Mouse (Mus musculus) kidney, adult 2 months (tissue): ENCODE measurements at regions not wholly inside any gene's neighbourhood (a gene's known extent, or its start where the extent isn't known, plus 50 kb on each side); places are given as distances from the start of the nearest gene placed in this dataset.
A peak's percentile ranks its signal among the peaks of the same experiment; 100 is the strongest.

Source experiments
- DNase-seq: peaks from one replicate; pipeline ENCODE4 v3.0.0; 2021
- H3K27ac ChIP-seq: fragments of 200-500 bp; 2 replicates; pipeline ENCODE4 v1.5.1; 2012; ENCODE audit warnings: low read depth, low read length, control low read depth, inconsistent platforms; ENCODE audit not compliant: insufficient read depth
- H3K27me3 ChIP-seq: fragments of 200-500 bp; replicated peaks from 2 replicates; pipeline ENCODE4 v1.6.1; 2012; ENCODE audit warnings: mild to moderate bottlenecking, moderate library complexity, low read length, inconsistent platforms; ENCODE audit not compliant: control insufficient read depth, insufficient read depth
- H3K36me3 ChIP-seq: fragments of 200-500 bp; 2 replicates; pipeline ENCODE4 v1.6.1; 2012; ENCODE audit warnings: mild to moderate bottlenecking, moderate library complexity, low read length, inconsistent platforms; ENCODE audit not compliant: control insufficient read depth, insufficient read depth
- H3K4me1 ChIP-seq: fragments of 200-500 bp; 2 replicates; pipeline ENCODE4 v1.6.1; 2011; ENCODE audit warnings: low read length; ENCODE audit not compliant: control insufficient read depth, insufficient read depth
- H3K4me3 ChIP-seq: fragments of 200-500 bp; 2 replicates; pipeline ENCODE4 v1.5.1; 2011; ENCODE audit warnings: mild to moderate bottlenecking, low read depth, low read length, control low read depth; ENCODE audit not compliant: insufficient read depth
- CTCF ChIP-seq: fragments of 200-500 bp; conservative IDR thresholded peaks from 2 replicates; pipeline ENCODE4 v1.5.1; 2011; ENCODE audit warnings: low read depth, mild to moderate bottlenecking, control low read depth, low read length, moderate library complexity, mixed read lengths; ENCODE audit not compliant: insufficient read depth, insufficient read length
- POLR2A ChIP-seq: fragments of 200-500 bp; IDR thresholded peaks from one replicate; pipeline ENCODE4 v1.6.1; 2011; ENCODE audit warnings: low read depth, low read length, control low read depth
- WGBS: fragments of 180-500 bp; shearing (Covaris S2); methylation state at CpG from one replicate; pipeline ENCODE4 v1.1.7; 2018; 5-methylcytosine and 5-hydroxymethylcytosine counted together

GRCm38 (mm10) chr13:28794547-28794946 lies 159.0 kb downstream of the Sox4 start:
- peaks cover 3% of the 10 kb centered on the region; the same call in 1 of the 2 replicates for H3K4me1 ChIP-seq
- no peaks in the 10 kb centered on the region for H3K27me3 ChIP-seq
- WGBS: 92% methylated on average over 3 of the region's 3 CpGs
- H3K36me3 ChIP-seq: no peaks in the 10 kb centered on the region
- no peak overlapping the region for H3K4me3 ChIP-seq
- no peak for TF ChIP-seq POLR2A
- TF ChIP-seq CTCF: no peak
- H3K27ac ChIP-seq: no peak overlapping the region
- no peak for DNase-seq

- no peak overlapping the region for H3K4me3 ChIP-seq
- H3K27ac ChIP-seq: no peak overlapping the region
- peaks cover 3% of the 10 kb centered on the region; the same call in 1 of the 2 replicates for H3K4me1 ChIP-seq
- no peak for TF ChIP-seq CTCF
- no peak for TF ChIP-seq POLR2A
- 66% methylated on average over 5 of the region's 5 CpGs for WGBS
- H3K36me3 ChIP-seq: no peaks in the 10 kb centered on the region
- no peaks in the 10 kb centered on the region for H3K27me3 ChIP-seq
- DNase-seq: no peak
These were observed 160.2 kb downstream of the Sox4 start for GRCm38 (mm10) chr13:28793166-28793935.

GRCm38 (mm10) chr13:28792461-28793165 lies 160.9 kb downstream of the Sox4 start:
- DNase-seq: peak; percentile 72
- TF ChIP-seq CTCF (no peak), POLR2A (no peak)
- 44% methylated on average over 12 of the region's 12 CpGs for WGBS
- Histone ChIP-seq H3K4me1 (peaks cover 3% of the 10 kb centered on the region; the same call in 1 of the 2 replicates), H3K27ac (no peak overlapping the region), H3K4me3 (no peak overlapping the region), H3K27me3 (no peaks in the 10 kb centered on the region), H3K36me3 (no peaks in the 10 kb centered on the region)

GRCm38 (mm10) chr13:28790381-28790780 lies 163.1 kb downstream of the Sox4 start:
- H3K4me3 ChIP-seq: no peak overlapping the region
- no peak for DNase-seq
- H3K27me3 ChIP-seq: no peaks in the 10 kb centered on the region
- H3K4me1 ChIP-seq: peaks cover 6% of the 10 kb centered on the region; the same call in 1 of the 2 replicates
- TF ChIP-seq POLR2A (no peak), CTCF (no peak)
- 96% methylated on average over 4 of the region's 4 CpGs for WGBS
- H3K36me3 ChIP-seq: no peaks in the 10 kb centered on the region
- H3K27ac ChIP-seq: no peak overlapping the region

GRCm38 (mm10) chr13:28787331-28787643 lies 166.2 kb downstream of the Sox4 start:
- TF ChIP-seq CTCF: no peak
- no peak for TF ChIP-seq POLR2A
- H3K36me3 ChIP-seq: no peaks in the 10 kb centered on the region
- 37% methylated on average over 3 of the region's 3 CpGs for WGBS
- no peaks in the 10 kb centered on the region for H3K27me3 ChIP-seq
- peaks cover 4% of the 10 kb centered on the region; the same call in 1 of the 2 replicates for H3K4me1 ChIP-seq
- no peak overlapping the region for H3K4me3 ChIP-seq
- no peak for DNase-seq
- H3K27ac ChIP-seq: no peak overlapping the region

- TF ChIP-seq POLR2A: no peak
- TF ChIP-seq CTCF: no peak
- peak; percentile 48 for DNase-seq
- H3K27ac ChIP-seq: no peak overlapping the region
- no peaks in the 10 kb centered on the region for H3K36me3 ChIP-seq
- no peaks in the 10 kb centered on the region for H3K27me3 ChIP-seq
- H3K4me3 ChIP-seq: no peak overlapping the region
- peaks cover 7% of the 10 kb centered on the region; the same call in 1 of the 2 replicates for H3K4me1 ChIP-seq
- WGBS: 29% methylated on average over 9 of the region's 9 CpGs
These were observed 166.7 kb downstream of the Sox4 start for GRCm38 (mm10) chr13:28786629-28787330.
